Mouse (Mus musculus): Measurements from ENCODE around the gene Maats1. TPM values are rescaled to one million over a fixed set of nuclear protein-coding genes. Genes with fewer than 3 reads are reported as not detected.
A peak's percentile ranks its signal among the peaks of the same experiment; 100 is the strongest.
"Not testable (repeated sequence)": the region's sequence is repeated elsewhere in the genome, so short reads cannot be mapped to it uniquely, and the experiment has no call there.

Gene Maats1
- total RNA-seq, 2 experiments from 2014 or later = 0.88 to 1.1 TPM

DNA sequence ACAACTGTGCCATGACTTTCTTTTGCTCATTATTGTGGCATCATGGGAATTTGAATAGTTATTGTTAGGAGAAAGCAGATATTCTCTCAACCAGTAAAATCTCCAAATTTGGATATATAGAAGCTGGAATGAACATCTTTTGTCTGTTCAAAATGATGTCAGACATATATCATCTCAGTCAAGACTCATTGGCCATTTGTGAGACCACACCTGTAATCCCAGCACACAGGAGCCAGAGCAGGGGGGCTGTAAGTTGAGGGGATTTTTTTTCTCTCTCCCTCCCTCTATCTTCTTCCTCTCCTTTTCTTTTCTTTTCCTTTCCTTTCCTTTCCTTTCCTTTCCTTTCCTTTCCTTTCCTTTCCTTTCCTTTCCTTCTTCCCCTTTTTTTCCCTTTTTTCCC is 10.9 kb upstream of the Maats1 start:
- intact Hi-C loops (cut with DNase I) = no loop called here
- no peak for DNase-seq (ENCODE audit: extremely low spot score in 1 of 2, low spot score in 2 of 2)

DNA sequence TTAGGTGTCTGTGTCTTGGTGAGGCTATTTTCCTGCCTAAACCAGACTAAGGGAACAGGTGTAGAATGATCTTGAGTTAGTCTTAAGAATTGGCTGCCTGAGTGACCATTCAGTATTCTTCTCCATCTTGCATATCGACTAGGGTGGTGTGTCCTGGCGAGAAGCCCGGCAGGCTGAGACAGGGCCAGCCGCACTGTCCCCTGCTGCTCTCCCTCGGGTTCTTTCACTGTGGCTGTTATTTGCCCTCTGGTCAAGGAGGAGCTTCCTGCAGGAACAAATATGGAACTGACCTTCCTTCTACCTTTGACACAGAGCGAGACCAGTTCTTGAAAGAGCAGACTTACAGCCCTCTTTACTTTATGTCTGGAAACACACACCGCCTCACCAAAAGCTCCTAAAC is 10.1 kb upstream of the Maats1 start:
- no peak for DNase-seq (ENCODE audit: extremely low spot score in 1 of 2, low spot score in 2 of 2)
- intact Hi-C loops (cut with DNase I) = no loop called here

DNA sequence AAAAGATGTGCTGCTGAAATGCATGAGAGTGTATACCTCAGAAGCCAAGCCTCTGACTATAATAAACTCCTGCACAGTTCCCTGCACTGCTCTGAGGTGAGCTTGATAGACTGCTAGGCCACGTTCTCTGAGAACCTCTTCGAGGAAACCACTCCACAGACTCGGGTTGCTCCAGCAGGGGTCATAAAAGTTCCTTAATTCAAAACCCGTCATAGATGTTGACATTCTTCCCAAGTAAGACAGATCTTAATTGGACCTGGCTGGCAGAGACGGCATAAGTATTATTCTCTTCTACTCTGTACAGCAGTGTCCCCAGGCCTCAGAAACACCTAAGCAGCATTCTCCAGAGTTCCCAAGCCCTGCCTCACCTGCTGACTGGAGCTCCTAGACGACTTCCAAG is 9.0 kb upstream of the Maats1 start:
- intact Hi-C loops (cut with DNase I) = no loop called here
- no peak for DNase-seq (ENCODE audit: extremely low spot score in 1 of 2, low spot score in 2 of 2)

DNA sequence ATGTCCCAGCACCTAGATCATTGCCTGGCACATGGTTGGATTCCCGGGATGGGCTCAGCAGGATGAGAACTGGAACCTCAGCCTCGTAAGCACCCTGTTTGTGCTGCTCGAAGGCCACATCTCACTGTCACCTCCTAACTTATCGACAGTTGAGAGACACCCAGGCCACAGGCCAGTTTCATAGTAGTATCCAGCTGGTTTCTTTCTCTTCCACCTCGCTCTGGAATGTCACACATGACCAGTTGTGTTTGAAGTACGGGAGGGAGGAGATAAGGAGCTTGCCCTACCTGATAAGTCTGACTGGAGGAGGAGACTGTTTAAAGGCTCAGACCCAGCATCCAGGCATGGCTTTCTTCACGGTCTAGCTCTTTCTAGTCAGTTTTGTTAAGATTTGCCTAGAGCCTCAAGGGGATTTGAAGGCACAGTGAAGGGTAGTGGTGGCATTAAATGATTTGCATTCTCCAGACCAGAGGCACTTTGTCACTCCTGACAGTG is 8.5 kb upstream of the Maats1 start:
- no peak for DNase-seq (ENCODE audit: extremely low spot score in 1 of 2, low spot score in 2 of 2)
- intact Hi-C loops (cut with DNase I) = no loop called here

DNA sequence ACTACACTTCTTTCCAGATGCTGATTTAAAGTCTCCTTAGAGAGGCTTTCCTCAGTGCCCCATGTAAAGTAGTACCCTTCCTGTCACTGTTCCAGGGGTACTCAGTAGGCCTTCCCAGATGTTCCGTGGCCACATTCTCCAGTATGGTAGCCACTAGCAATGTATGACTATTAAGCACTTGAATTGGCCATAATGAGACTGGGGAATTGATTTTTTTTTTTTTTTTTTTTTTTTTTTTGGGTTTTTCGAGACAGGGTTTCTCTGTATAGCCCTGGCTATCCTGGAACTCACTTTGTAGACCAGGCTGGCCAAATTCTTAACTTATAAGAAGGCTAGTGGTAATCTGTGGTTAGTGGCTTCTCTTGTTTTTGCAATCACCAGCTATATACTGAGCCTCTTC is 7.9 kb upstream of the Maats1 start:
- intact Hi-C loops (cut with DNase I) = no loop called here
- DNase-seq (ENCODE audit: extremely low spot score in 1 of 2, low spot score in 2 of 2) = no peak

DNA sequence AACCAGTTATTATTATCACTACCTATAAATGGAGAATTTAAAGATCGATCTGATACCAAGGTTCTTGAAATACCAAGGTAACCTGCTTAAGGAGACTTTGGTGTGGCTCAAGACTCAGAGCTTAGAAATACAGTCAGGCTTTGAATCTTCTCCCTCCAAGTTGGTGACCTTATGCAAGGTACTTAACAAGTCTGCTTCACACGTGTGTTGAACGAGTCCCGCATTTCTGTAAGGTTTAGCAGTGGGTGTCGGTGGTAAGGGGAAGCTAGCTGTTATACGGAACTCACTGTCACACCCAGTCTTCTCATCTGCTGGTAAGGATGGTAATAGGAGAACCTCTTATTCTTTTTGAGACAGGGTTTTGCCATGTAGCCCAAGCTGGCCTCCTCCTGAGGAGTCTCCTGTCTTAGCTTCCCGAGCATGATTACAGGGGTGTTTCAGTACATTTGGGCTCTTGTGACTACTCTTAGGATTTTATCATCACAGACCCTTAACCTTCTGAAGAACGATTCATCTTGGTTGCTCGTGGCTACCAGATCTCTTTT is 6.3 kb upstream of the Maats1 start:
- intact Hi-C loops (cut with DNase I) = no loop called here
- no peak for DNase-seq (ENCODE audit: extremely low spot score in 1 of 2, low spot score in 2 of 2)

DNA sequence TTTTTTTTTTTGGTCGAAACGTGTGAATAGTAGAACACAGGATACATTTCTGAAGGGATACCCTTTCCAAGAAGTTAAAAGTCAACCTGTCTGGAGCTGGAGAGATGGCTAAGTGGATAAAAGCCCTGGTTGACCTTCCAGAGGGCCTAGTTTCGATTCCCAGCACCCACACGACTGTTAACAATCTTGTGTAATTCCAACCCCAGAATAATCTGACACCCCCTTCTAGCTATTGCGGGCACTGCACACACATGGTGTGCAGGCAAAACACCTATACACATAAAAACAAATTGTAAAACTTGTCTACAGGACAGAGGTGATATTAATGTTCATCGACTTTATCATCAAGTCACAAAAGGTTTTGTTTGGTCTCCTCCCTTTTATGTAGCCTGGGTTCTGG is 5.6 kb upstream of the Maats1 start:
- no peak for DNase-seq (ENCODE audit: extremely low spot score in 1 of 2, low spot score in 2 of 2)
- intact Hi-C loops (cut with DNase I) = no loop called here

DNA sequence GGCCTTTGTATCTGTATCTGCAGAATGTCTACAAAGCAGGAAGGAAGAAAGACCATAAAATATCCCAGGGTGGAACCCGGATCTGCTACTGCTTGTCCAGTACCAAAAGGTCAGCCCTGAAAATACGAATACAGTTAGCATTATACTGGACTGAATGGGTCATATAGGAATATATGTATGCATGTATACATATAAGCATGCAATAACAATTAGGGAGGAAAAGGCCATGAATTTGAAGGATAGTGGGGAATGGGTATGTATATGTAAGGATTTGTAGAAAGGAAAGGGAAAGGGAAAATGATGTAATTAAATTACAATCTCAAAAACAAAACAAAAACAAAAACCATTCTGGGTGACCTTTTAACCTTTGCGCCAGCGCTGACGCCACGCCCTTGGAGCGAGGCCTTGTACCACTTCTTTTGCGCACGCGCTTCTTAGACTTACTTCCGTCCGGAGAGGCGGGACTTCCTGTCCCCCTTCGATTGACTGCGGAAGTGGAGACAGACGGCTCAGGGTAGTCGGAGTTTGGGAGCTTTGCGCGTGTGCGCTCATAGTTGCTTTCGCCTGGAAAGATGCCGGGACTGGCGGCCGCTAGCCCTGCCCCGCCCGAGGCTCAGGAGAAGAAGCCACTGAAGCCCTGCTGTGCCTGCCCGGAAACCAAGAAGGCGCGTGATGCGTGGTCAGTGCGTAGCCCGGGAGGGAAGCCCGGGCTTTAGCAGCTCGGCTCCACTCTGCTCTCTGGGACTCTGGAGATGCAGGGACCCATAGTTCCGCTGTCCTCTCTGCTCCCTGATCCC is 4.8 kb upstream of the Maats1 start, which contains the start of the genes Cox17 and Gm21987:
Cox17 (plus strand) TSS at position 463 of the 797 bp plus-strand sequence.
Gm21987 (plus strand) TSS at position 512 of the 797 bp plus-strand sequence.
- intact Hi-C loops (cut with DNase I) = no loop called here
- DNase-seq (ENCODE audit: extremely low spot score in 1 of 2, low spot score in 2 of 2) = peak; percentile 93 to 94

DNA sequence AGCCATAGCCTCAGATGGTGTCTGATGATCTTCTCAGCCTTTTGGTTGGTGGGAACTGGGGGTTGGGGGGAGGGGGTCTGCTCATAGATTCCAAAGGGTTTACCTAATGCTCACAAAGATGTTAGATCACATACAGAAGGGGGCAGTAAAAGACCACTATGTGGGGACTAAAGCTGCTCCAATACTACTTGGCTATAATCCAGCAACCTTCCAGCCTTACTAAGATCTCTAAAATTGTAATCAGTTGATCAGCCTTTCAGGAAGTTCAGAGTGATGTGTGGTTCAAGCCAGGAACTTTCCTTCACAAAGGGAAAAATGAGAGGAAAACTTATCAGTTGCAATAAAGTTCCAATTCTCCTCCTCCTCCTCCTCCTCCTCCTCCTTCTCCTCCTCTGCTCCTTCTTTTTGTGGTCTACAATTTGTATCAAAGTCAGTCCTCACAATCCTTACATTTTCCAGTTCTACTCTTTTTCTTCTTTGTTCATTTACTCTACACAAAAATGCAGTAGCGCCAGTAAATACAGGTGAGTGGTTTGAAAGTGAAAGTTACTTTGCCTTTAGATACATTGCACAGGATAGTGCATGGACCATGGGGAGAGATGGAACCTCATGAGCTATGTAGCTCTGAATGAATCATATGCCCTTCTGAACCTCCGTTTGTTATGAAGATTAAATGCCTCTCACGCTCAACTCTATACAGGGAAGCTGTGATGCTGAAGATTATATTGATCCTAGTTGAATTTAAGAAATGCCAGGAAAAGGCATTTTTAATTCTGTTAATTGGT is 3.2 kb upstream of the Maats1 start:
- peak in 1 of 2 experiments; percentile 49 for DNase-seq (ENCODE audit: extremely low spot score in 1 of 2, low spot score in 2 of 2)
- intact Hi-C loops (cut with DNase I) = loop anchor here (2.0 kb wide), 1 partner anchor 162 kb away; no protein-coding TSS in a partner anchor

DNA sequence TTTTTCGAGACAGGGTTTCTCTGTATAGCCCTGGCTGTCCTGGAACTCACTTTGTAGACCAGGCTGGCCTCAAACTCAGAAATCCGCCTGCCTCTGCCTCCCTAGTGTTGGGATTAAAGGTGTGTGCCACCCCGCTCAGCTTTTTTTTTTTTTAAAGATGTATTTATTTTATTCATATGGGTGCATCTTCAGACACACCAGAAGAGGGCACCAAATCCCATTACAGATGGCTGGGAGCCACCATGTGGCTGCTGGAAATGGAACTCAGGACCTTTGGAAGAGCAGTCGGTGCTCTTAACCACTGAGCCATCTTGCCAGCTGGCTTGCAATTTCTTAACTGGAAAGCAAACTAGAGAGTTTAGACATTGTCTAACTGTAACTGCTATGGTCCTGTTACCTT is 3.9 kb downstream of the Maats1 start:
- DNase-seq (ENCODE audit: extremely low spot score in 1 of 2, low spot score in 2 of 2); intact Hi-C loops (cut with DNase I): not testable (repeated sequence)

DNA sequence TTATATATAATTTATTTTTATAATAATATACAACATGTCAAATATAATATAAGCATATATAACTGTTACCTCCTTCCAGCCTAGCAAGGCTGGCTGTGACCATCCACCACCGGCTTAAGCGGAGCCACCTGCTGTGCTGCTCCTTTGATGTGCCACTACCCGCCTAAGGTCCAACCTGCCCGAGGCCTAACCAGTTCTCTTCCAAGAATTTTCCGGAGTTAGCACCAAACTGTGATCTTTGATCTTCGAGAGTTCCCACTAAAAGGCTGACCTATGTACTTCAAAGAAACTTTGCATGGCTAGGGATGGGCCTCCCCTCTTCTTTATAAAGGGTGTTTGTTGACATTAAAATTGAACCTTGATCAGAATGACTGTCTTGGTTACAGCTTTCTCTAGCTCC is 7.5 kb downstream of the Maats1 start:
- intact Hi-C loops (cut with DNase I) = no loop called here
- DNase-seq (ENCODE audit: extremely low spot score in 1 of 2, low spot score in 2 of 2) = no peak

DNA sequence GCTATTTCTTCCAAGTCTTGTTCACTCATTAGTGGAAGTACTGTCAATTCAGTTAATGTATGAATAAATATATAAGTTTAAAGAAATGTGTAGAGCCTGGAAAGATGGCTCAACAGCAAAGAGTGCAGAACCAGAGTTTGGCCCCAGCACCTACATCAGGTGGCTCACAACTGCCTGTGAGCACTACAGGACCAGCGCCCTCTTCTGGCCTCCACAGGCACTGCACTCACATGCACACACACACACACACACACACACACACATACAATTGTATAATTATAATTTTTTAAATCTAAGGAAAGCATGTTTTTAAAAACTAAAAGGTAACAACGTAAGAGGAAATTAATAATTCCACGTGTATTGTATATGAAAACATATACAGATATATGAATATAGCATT is 12.6 kb downstream of the Maats1 start:
- DNase-seq (ENCODE audit: extremely low spot score in 1 of 2, low spot score in 2 of 2) = no peak
- intact Hi-C loops (cut with DNase I) = no loop called here

DNA sequence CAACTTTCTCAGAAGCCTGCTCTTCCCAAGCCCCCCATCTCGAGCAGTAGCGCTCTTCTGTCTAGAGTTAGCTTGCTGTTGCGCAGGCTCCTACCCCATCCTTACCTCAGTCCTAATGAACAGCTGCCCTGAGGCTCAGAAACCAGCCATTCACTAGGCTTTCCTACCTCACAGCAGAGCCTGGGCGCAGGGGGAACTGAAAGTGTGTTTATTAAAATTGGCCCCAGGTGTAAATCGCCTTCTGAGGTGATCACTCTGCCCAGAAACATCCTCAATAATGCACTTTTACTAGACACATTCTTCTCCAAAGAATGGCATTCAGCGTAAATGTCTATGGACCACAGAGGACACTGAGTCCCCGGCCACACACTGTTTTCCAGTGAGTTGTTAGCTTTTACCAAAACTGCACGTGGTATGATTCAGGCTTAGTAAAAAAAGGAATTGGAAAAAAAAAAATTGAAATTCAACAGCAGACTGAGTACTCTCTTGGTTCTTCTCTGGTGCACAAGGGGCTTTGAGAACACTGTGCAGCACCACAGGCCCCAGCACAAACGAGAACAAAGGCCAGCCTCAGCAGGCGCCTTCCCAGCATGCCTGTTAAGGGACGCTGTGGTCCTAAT is 15.1 kb downstream of the Maats1 start:
- DNase-seq (ENCODE audit: extremely low spot score in 1 of 2, low spot score in 2 of 2) = no peak
- intact Hi-C loops (cut with DNase I) = no loop called here

DNA sequence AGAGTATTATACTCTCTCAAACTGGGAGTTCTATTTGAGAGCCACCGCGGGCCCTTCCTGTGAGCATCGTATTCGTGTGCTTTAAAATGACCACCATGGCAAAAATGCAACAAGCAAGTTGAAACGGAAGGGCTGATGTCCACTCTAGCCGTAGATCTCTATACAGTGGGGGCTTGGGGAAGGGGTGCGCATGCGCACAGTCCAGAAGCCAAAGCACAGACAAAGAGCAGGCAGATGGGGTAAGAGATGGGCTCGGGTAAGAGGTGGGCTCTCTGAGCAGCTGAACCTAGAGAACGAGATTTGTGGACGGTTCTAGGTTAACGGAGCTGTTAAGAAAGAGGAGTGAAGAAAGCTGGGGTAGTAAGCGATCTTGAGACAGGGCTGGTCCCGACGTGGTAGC is 17.6 kb downstream of the Maats1 start:
- no peak for DNase-seq (ENCODE audit: extremely low spot score in 1 of 2, low spot score in 2 of 2)
- intact Hi-C loops (cut with DNase I) = no loop called here

DNA sequence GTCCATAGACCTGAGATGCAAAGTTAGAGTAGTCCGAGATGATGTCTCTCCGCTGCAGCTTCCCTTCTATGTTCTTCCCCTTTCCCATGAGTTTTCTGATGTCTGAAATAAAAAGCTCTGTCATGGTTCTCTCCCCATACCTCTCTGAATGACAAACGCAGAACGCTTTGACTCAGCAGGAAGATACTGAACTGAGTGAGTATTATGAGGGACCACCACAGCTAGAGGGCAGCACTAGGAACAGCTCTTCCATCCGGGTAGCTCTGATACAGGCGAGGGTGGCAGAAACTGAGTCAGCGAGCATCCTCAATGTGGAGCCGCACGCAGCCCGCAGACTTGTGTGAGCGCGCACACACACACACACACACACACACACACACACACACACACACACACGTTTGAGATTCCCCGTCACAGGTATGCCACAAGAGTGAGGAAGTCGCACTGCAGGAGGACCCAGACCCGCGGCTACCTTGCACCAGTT is 20.4 kb downstream of the Maats1 start:
- intact Hi-C loops (cut with DNase I) = no loop called here
- peak; percentile 52 to 71 for DNase-seq (ENCODE audit: extremely low spot score in 1 of 2, low spot score in 2 of 2)

DNA sequence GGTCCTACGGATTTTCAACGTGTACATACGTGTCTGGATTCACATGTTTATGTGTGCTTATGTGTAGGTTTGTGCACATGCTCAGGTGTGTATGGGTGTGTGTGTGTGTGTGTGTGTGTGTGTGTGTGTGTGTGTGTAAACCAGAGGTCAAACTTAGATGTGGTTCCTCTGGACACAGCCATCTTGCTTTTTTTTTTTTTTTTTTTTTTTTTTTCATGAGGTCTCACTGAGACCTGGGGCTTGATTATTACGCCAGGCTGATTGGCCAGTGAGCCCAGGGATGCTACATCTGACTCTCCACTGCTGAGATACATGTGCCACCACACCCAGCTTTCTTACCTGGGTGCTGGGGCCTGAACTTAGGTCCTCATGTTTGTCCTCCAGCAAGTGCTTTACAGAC is 22.9 kb downstream of the Maats1 start:
- DNase-seq (ENCODE audit: extremely low spot score in 1 of 2, low spot score in 2 of 2) = no peak
- intact Hi-C loops (cut with DNase I) = no loop called here

DNA sequence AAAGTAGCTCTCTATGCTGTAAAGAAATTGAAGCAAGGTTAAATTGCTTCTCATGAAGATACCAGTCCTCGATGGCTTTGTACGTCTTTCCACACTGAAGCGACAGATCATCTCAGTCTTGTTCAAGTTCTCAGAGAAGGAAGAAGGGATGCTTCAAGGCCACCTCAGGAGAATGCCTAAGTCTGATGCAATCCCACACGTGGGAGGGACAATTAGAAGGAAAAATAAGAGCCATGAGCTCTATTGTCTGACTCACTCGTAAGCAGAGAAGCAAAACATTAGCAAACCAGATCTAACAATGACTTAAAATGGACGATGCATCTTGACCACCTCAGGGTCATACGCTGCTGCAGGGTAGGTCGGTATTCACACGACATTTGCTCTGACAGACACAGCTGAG is 23.5 kb downstream of the Maats1 start:
- DNase-seq (ENCODE audit: extremely low spot score in 1 of 2, low spot score in 2 of 2) = no peak
- intact Hi-C loops (cut with DNase I) = no loop called here

DNA sequence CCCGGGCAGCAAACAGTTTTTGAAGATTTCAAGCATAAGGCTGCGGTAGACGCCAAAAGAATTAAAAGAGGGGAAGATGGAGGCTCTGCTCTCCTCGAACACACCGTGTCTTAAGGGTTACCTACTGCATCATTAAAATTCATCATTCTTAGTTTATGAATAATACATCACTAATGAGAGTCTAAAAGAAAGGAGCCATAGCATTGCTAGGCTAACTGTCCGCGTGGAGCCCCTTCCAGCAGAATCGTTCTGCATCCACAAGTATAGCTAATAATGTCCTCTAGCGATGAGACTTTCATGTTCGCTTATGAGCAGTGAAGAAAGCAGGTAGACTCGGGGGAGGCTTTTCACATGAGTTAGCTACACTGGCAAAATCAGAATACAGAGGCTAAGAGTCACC is 33.7 kb downstream of the Maats1 start:
- intact Hi-C loops (cut with DNase I) = no loop called here
- DNase-seq (ENCODE audit: extremely low spot score in 1 of 2, low spot score in 2 of 2) = no peak

DNA sequence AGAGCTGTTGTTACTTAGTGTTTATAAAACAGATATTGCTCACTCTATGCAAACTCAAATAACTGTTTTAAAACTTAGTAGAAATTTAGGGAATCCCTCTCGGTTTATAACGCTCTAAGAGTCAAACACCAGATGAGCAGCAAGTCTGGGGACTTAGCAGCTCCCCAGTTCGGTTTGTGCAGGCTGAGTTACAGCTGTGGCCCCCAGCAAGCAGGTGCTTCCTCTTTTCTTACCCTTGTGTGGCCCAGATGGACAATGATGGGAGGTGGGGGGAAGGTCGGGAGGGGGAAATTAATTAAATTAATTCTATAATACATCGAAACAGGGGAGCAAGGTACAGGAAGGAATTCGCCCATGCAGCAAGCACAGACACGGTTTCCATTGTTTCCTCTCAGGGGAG is 34.3 kb downstream of the Maats1 start:
- intact Hi-C loops (cut with DNase I) = no loop called here

More for the DNA sequence above, 34.3 kb downstream of the Maats1 start:
- DNase-seq (ENCODE audit: extremely low spot score in 1 of 2, low spot score in 2 of 2) = no peak

All from left cerebral cortex, postnatal 10 days (tissue).